Mouse (Mus musculus): ENCODE measurements around the gene Pfkp. TPM values are rescaled to one million over a fixed set of nuclear protein-coding genes. Genes with fewer than 3 reads are reported as not detected.

Pfkp gene
- 430 TPM for polyA plus RNA-seq (2017; shearing (Covaris generic))

DNA sequence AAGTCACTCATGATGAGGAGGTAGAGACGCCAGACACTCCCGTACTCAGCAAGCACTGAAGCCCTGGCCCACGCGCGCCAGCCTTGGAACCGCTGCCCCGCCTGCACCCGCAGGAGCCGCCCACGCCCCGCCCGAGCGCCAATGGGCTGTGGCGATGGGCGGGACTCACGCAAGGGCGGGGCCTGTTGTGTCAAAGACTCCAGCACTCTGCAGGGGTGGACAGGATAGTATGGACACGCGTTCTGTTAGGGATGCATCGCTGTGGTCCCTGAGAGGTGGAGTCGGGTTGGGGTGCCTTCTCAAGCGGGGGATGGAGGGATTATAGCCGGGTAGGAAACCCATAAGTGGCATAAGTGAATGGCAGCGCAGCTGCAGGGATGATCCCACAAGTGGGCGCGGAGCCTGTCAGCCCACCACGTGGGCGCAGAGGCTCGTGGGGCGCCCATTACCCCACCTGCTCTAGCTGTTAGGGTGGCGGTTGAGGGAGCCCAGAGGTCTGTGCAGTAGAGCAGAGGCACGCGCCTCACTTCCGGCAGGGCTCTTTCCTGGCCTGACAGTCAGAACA, at the start of gene Pfkp:
Pfkp (minus strand) TSS at position 109 of the 565 bp plus-strand sequence.

Other genes starting within 250 kb of the Pfkp start
- 38.8 TPM for gene Pitrm1, start 100.6 kb downstream of the Pfkp start, polyA plus RNA-seq (2017; shearing (Covaris generic))